Comparison of ENCODE assay signal across 28 mouse cellular contexts in the genomic region with DNA sequence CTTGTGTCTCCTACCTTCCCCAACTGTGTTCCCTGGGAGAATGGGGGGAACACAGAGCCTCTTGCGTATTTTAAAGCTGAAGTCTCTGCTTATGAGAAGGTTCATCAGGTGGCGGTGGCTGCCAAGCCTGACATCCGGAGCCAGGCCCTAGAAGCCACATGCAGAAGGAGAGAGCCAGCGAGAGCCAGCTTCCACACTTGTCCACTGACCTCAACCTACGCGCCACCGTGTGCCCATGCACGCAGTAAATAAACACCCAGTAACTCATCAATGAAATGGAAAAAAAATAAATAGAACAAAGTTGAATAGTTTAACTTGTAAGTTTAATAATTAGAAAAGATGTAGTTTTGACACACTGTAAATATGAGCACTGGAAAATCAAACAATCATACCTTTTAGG. TPM values are rescaled to one million over a fixed set of nuclear protein-coding genes. Genes with fewer than 3 reads are reported as not detected.
"Had no signal": no experiment of that assay in that cellular context is flagged by ENCODE, and none has a peak within 500 bp of the region (broad histone marks: within the 10 kb centered on the region; RNA-seq: fewer than 3 reads in every experiment).

No protein-coding gene starts in this region.

- H3K27me3 ChIP-seq: embryonic facial prominence, embryonic 12.5 days had no signal

- H3K27ac ChIP-seq: embryonic facial prominence, embryonic 10.5 days; embryonic facial prominence, embryonic 12.5 days; embryonic facial prominence, embryonic 13.5 days; embryonic facial prominence, embryonic 15.5 days; forebrain, embryonic 10.5 days; forebrain, embryonic 12.5 days; forebrain, embryonic 13.5 days; forebrain, embryonic 15.5 days; gastrocnemius, adult 2 months had no signal

- H3K4me1 ChIP-seq: forebrain, embryonic 15.5 days had no signal

- H3K36me3 ChIP-seq: embryonic facial prominence, embryonic 10.5 days; embryonic facial prominence, embryonic 12.5 days; embryonic facial prominence, embryonic 13.5 days; embryonic facial prominence, embryonic 15.5 days; forebrain, embryonic 10.5 days; forebrain, embryonic 12.5 days; forebrain, embryonic 15.5 days had no signal

- ATAC-seq: forebrain, embryonic 13.5 days; forebrain, embryonic 14.5 days; forebrain, embryonic 15.5 days; forebrain, embryonic 16.5 days; forebrain, postnatal 0 days had no signal

- H3K4me2 ChIP-seq: embryonic facial prominence, embryonic 12.5 days; embryonic facial prominence, embryonic 13.5 days; embryonic facial prominence, embryonic 15.5 days; forebrain, embryonic 12.5 days; forebrain, embryonic 13.5 days; forebrain, embryonic 15.5 days had no signal

- H3K9ac ChIP-seq: embryonic facial prominence, embryonic 12.5 days; embryonic facial prominence, embryonic 13.5 days; embryonic facial prominence, embryonic 15.5 days; forebrain, embryonic 12.5 days; forebrain, embryonic 13.5 days; forebrain, embryonic 15.5 days; forebrain, postnatal 0 days had no signal

- H3K4me3 ChIP-seq: embryonic facial prominence, embryonic 10.5 days; embryonic facial prominence, embryonic 12.5 days; embryonic facial prominence, embryonic 13.5 days; embryonic facial prominence, embryonic 15.5 days; erythroblast, embryonic 14.5 days; forebrain, embryonic 10.5 days; forebrain, embryonic 12.5 days; forebrain, embryonic 13.5 days; forebrain, embryonic 15.5 days; gastrocnemius, adult 2 months had no signal

- DNase-seq: cerebellum, adult 18-20 months; cerebellum, adult 2 months; cerebellum, adult 8-10 months; cerebellum, adult 9-10 months; cerebellum, adult 9-11 months; cerebellum, postnatal 10 days; cerebellum, postnatal 36 days; embryo, embryonic 11 days; forebrain, postnatal 0 days; gastrocnemius, adult 2 months; gastrocnemius, postnatal 10 days; gastrocnemius, postnatal 14 days; gastrocnemius, postnatal 25 days; gastrocnemius, postnatal 36 days; heart, adult 11 months had no signal

- H3K9me3 ChIP-seq: embryonic facial prominence, embryonic 12.5 days; embryonic facial prominence, embryonic 15.5 days; forebrain, embryonic 13.5 days; forebrain, embryonic 15.5 days had no signal

RNA-seq across cellular contexts. Expression of a gene that starts 21.2 kb away (rescaled TPM):
- total RNA-seq: gastrocnemius, postnatal 10 days; gastrocnemius, postnatal 14 days; gastrocnemius, postnatal 4 days had no signal
- polyA plus RNA-seq: erythroblast, embryonic 14.5 days; frontal cortex, adult 2 months had no signal
